Mouse (Mus musculus) midbrain, embryonic 14.5 days (tissue): ENCODE results near the gene Tekt4. TPM values are rescaled to one million over a fixed set of nuclear protein-coding genes. Genes with fewer than 3 reads are reported as not detected.

Source experiments
- ATAC-seq: fragments of 200-750 bp; cut with Nextera tagmentation; 2 replicates; pipeline ENCODE4 v1.8.0; 2017; ENCODE audit warnings: moderate number of reproducible peaks, moderate library complexity; ENCODE audit not compliant: low FRiP score, low TSS enrichment
- DNase-seq: peaks from one replicate; pipeline ENCODE4 v3.0.0-alpha.2; 2015
- H3K27ac ChIP-seq: fragments of 300-500 bp; sonication (generic); replicated peaks from 2 replicates; pipeline ENCODE4 v1.5.1; 2014; ENCODE audit warnings: mild to moderate bottlenecking, low read depth, low read length, moderate library complexity
- H3K27me3 ChIP-seq: fragments of 300-500 bp; sonication (generic); 2 replicates; pipeline ENCODE4 v1.6.1; 2014; ENCODE audit warnings: low read length, control low read depth, mixed read lengths; ENCODE audit not compliant: control insufficient read depth, insufficient read depth
- H3K36me3 ChIP-seq: fragments of 300-500 bp; sonication (generic); 2 replicates; pipeline ENCODE4 v1.6.1; 2014; ENCODE audit warnings: low read length, control low read depth; ENCODE audit not compliant: control insufficient read depth, insufficient read depth
- H3K4me1 ChIP-seq: fragments of 300-500 bp; sonication (generic); 2 replicates; pipeline ENCODE4 v1.6.1; 2014; ENCODE audit warnings: mild to moderate bottlenecking, antibody characterized with exemption, low read length, control low read depth; ENCODE audit not compliant: control insufficient read depth, insufficient read depth
- H3K4me2 ChIP-seq: fragments of 300-500 bp; sonication (generic); 2 replicates; pipeline ENCODE4 v1.6.1; 2014; ENCODE audit warnings: mild to moderate bottlenecking, low read length, moderate library complexity
- H3K4me3 ChIP-seq: fragments of 300-500 bp; sonication (generic); replicated peaks from 2 replicates; pipeline ENCODE4 v1.5.1; 2014; ENCODE audit warnings: low read depth, low read length
- H3K9ac ChIP-seq: fragments of 300-500 bp; sonication (generic); replicated peaks from 2 replicates; pipeline ENCODE4 v1.6.1; 2014; ENCODE audit warnings: mild to moderate bottlenecking, low read length, moderate library complexity
- H3K9me3 ChIP-seq: fragments of 300-500 bp; sonication (generic); 2 replicates; pipeline ENCODE4 v1.6.1; 2016; ENCODE audit warnings: low read length, control low read depth, mixed read lengths; ENCODE audit not compliant: control insufficient read depth
- WGBS: fragments of 180-500 bp; shearing (Covaris S2); extraction: QIAGEN DNeasy Blood & Tissue Kit; methylation state at CpG from one replicate; pipeline ENCODE4 v1.1.7; 2014; 5-methylcytosine and 5-hydroxymethylcytosine counted together
- polyA plus RNA-seq: library from polyadenylated mRNA; unstranded; fragments of >200 nt; fragmentation: Nextera tagmentation; extraction: Ambion mirVana; gene quantifications from 2 replicates; pipeline ENCODE4 v1.2.1, GENCODE M21; 2014

The Tekt4 gene
- 0.46 and 0.50 TPM in 2 replicates for polyA plus RNA-seq

DNA sequence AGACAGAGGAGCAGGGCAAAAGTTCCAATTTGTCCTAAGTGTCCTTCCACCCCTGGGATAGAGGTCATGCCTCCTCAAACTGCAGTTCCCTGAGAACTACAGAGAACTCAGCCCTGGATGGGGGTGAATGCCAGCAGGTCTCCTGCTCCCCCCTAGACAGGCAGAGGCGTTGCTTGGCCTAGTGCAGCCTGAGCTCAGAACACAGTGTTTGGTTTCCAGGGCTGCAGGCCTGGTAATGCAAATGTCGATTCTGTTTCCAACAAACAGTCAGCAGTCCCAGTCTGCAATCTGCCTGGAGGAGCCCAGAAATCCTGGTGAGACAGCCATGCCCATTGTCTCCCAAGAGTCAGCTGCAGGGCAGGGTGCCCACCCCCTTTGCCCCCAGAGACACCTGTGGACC is at the start of gene Tekt4:
Tekt4 (plus strand) TSS at position 344 of the 400 bp plus-strand sequence.
- no peaks in the 10 kb centered on the region for H3K36me3 ChIP-seq
- H3K4me3 ChIP-seq = no peak within 1 kb of the TSS
- DNase-seq (no peak), ATAC-seq (no peak)
- H3K9me3 ChIP-seq = no peaks in the 10 kb centered on the region
- H3K27ac ChIP-seq = no peak within 1 kb of the TSS
- no peak within 1 kb of the TSS for H3K4me2 ChIP-seq
- no peak within 1 kb of the TSS for H3K9ac ChIP-seq
- H3K27me3 ChIP-seq = no peaks in the 10 kb centered on the region
- 37% methylated on average over 2 of the region's 2 CpGs for WGBS
- H3K4me1 ChIP-seq = 0 out of 2 replicates have a peak, but pooled peaks cover 7% of the 10 kb centered on the region

DNA sequence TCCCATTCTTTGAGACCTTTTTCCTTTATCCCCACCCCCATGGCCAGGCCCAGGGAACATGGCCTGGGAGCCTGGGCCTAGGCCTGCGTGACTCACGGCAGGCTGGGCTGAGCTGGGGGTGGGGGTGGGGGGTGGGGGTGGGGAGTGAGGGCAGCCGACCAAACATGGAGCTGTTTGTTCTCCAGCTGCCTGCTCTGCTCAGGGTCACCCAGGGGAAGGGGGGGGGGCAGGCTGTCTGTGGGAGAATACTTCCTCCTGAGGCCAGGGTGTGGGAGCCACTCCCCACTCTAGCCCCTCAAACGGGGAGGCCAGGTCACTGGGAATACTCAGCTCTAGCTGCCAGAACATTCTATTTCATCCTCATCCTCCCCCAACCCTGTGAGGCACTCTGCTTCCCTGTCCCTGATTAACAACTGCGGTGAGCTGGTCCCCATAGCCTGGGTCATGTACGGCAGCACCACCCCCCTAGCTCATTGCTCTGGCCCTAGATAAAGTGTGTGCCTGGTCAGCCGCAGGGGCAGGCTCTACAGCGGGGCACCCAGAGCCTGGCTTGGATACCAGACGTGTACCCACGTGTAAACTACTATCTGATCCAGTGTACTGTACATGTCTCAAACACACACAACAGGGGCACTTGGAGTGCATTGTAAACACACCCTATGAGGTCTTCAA is 49.1 kb upstream of the Tekt4 start:
- peak; percentile 21; the same call in 1 of the 2 replicates for ATAC-seq
- no peak for DNase-seq
- H3K36me3 ChIP-seq = no peaks in the 10 kb centered on the region
- peak overlapping the region; percentile 78 for H3K27ac ChIP-seq
- 5% methylated on average over 10 of the region's 10 CpGs for WGBS
- H3K4me3 ChIP-seq = no peak overlapping the region
- H3K27me3 ChIP-seq = no peaks in the 10 kb centered on the region
- peak overlapping the region; percentile 9; the same call in 1 of the 2 replicates for H3K9ac ChIP-seq
- no peaks in the 10 kb centered on the region for H3K9me3 ChIP-seq
- H3K4me2 ChIP-seq = no peak overlapping the region
- peaks cover 64% of the 10 kb centered on the region for H3K4me1 ChIP-seq

DNA sequence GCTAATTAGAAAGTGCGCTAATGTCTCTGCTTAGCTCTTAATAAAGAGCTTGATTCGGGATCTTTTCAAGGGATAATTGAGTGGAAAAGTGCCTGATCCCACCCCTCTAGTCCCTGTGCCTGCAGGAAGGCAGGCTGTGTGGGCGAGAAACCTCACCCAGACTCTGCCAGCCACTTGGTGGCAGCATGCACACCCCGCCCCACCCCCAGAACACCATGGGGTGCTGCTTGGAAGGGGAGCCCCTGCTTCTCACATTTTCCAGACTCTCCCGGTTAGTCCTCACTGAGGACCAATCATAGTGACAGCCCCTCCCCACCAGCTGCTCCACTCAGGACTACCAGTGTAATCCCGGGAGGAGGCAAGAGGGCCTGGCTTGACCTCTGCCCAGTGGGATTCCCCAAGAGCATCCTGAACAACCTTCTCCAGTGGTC is 48.4 kb upstream of the Tekt4 start:
- H3K36me3 ChIP-seq = no peaks in the 10 kb centered on the region
- no peak overlapping the region for H3K4me2 ChIP-seq
- no peak for DNase-seq
- 6% methylated on average over 6 of the region's 6 CpGs for WGBS
- no peaks in the 10 kb centered on the region for H3K9me3 ChIP-seq
- H3K4me3 ChIP-seq = no peak overlapping the region
- H3K9ac ChIP-seq = no peak overlapping the region; the same call in 1 of the 2 replicates
- no peaks in the 10 kb centered on the region for H3K27me3 ChIP-seq
- ATAC-seq = no peak
- H3K4me1 ChIP-seq = peaks cover 68% of the 10 kb centered on the region
- peak overlapping the region; percentile 78 for H3K27ac ChIP-seq

DNA sequence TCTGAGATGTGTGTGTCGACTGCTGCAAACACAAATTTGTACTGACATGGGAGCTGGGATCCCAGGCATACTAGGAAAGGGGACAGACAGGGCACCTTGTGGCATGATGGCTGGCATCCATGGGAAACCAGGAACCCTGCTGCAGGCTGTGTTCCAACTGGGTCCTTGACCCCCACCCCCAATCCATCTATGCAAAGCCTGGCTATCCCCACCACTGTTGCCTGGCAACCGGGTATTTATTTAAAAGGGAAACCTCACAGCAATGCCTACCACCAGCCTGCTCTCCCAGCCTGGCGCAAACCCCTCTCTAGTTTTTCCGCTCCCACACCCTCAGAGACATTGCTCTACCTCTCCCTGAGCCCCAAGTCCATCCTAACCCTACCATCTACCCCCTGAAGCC is 47.1 kb upstream of the Tekt4 start:
- Histone ChIP-seq H3K4me1 (peaks cover 63% of the 10 kb centered on the region), H3K4me2 (no peak overlapping the region), H3K27ac (peak overlapping the region; percentile 52), H3K9me3 (no peaks in the 10 kb centered on the region), H3K36me3 (no peaks in the 10 kb centered on the region), H3K4me3 (no peak overlapping the region), H3K9ac (0 out of 2 replicates have a peak overlapping the region, but pooled peaks have one; percentile 26), H3K27me3 (no peaks in the 10 kb centered on the region)
- DNase-seq (peak; percentile 63), ATAC-seq (no peak)
- 54% methylated on average over 4 of the region's 4 CpGs for WGBS

DNA sequence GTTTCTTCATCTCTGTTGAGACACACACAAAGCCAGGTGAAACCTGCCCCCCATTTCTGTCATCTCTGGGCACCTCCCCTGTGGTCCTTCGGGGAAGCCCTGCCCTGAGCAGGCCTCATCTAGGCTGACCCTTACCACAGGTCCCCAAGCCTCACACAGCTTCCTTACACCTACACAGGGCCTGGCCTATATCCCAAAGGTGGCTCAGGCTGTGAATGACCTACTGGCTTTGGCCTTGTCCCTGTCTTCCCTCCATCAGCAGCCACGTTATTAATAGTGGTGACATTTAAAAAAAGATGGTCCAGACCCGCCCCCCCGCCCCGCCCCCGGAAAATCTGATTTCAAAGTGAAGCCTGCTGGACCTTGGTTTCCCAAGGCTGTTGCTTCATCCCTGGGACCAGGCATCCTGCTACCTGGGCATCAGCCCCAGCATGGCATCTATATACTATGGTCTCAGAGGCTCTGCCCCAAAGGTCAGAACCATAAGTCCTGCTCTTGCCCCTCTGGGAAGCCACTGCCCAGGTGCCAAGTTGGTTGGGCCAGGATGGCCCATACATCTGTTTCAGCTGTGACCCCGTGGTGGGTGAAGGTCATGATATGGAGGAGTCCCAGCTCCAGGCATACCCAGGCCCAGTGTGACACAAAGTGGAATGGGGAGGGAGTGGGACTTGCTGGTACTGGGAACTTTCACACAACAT is 46.0 kb upstream of the Tekt4 start:
- H3K4me3 ChIP-seq = no peak overlapping the region
- no peak for DNase-seq
- H3K27me3 ChIP-seq = no peaks in the 10 kb centered on the region
- H3K4me2 ChIP-seq = no peak overlapping the region
- no peaks in the 10 kb centered on the region for H3K36me3 ChIP-seq
- 86% methylated on average over 7 of the region's 7 CpGs for WGBS
- H3K4me1 ChIP-seq = peaks cover 63% of the 10 kb centered on the region
- H3K9me3 ChIP-seq = no peaks in the 10 kb centered on the region
- no peak overlapping the region for H3K9ac ChIP-seq
- ATAC-seq = no peak
- H3K27ac ChIP-seq = no peak overlapping the region

DNA sequence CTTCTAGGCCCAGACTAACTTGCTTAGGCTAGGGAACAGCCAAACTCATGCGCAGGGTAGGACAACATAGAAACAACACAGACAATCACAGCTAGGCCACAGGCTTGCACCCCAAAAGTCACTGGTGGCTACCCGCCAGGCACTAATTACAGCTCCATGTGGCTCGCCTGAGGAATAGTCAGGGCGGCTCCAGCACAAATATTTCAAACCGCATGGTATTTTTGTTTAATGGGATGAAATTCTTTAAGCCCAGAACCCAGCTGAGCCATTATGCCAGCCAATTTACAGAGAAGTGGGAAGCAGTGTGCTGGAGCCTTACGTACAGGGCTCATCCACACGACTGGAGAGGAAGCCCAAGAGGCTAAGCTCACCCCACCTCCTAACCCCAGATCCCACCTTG is 44.8 kb upstream of the Tekt4 start:
- H3K4me2 ChIP-seq = no peak overlapping the region
- no peak for ATAC-seq
- H3K4me3 ChIP-seq = no peak overlapping the region
- DNase-seq = no peak
- 59% methylated on average over 7 of the region's 7 CpGs for WGBS
- H3K36me3 ChIP-seq = no peaks in the 10 kb centered on the region
- peak overlapping the region; percentile 32; the same call in 1 of the 2 replicates for H3K27ac ChIP-seq
- H3K4me1 ChIP-seq = peaks cover 55% of the 10 kb centered on the region
- H3K9me3 ChIP-seq = no peaks in the 10 kb centered on the region
- H3K27me3 ChIP-seq = no peaks in the 10 kb centered on the region
- no peak overlapping the region for H3K9ac ChIP-seq

DNA sequence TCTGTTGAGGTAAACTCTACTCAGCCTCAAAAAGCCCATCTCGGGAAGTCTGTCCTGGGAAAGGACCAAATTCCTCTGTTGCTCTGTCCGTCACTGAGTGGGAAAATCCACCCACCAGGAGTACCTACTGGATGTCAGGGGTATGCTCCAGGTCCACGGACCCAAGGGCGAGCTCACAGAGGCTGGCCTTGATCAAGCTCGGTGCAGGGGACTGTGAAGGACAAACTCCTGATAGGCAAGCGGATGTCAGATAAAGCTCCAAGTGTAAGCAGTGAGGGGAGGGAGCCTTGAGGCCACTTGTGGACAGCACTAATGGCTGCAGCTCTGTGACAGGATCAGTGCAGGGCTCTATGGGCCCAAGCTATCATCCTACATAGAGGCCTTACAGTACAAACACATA is 44.2 kb upstream of the Tekt4 start:
- DNase-seq (no peak), ATAC-seq (no peak)
- peak overlapping the region; percentile 32; the same call in 1 of the 2 replicates for H3K27ac ChIP-seq
- no peak overlapping the region for H3K9ac ChIP-seq
- 81% methylated on average over 6 of the region's 6 CpGs for WGBS
- H3K4me1 ChIP-seq = peaks cover 55% of the 10 kb centered on the region
- no peak overlapping the region for H3K4me2 ChIP-seq
- no peaks in the 10 kb centered on the region for H3K36me3 ChIP-seq
- no peak overlapping the region for H3K4me3 ChIP-seq
- no peaks in the 10 kb centered on the region for H3K27me3 ChIP-seq
- H3K9me3 ChIP-seq = no peaks in the 10 kb centered on the region

DNA sequence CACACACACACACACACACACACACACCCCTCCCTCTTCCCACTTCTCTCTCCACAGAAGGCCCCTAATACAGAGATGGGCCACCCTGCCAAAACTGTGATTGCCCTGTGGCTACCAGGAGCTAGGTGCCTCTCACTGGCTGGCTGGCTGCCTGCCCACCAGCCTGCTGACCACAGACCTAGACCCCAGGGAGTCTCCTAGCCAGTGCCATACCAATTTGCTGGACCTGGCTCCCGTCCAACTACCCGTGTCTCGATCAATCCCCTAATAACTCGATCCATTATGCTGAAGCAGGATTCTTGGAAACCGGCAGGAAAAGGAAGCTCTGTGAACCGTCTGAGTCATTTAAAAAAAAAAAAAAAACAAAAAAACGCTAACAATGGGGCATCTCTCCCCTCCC is 43.6 kb upstream of the Tekt4 start:
- DNase-seq (peak; percentile 52), ATAC-seq (no peak)
- no peak overlapping the region for H3K4me3 ChIP-seq
- no peak overlapping the region for H3K9ac ChIP-seq
- H3K9me3 ChIP-seq = no peaks in the 10 kb centered on the region
- no peaks in the 10 kb centered on the region for H3K36me3 ChIP-seq
- H3K27me3 ChIP-seq = no peaks in the 10 kb centered on the region
- H3K4me2 ChIP-seq = no peak overlapping the region
- WGBS = 34% methylated on average over 7 of the region's 7 CpGs
- peaks cover 55% of the 10 kb centered on the region for H3K4me1 ChIP-seq
- H3K27ac ChIP-seq = peak overlapping the region; percentile 66
